Mouse (Mus musculus) hindbrain, embryonic 15.5 days (tissue): ENCODE measurements around the gene Ciao2a. TPM values are rescaled to one million over a fixed set of nuclear protein-coding genes. Genes with fewer than 3 reads are reported as not detected.

ENCODE experiments used
- polyA plus RNA-seq: library from polyadenylated mRNA; unstranded; fragments of >200 nt; fragmentation: Nextera tagmentation; extraction: Ambion mirVana; gene quantifications from 2 replicates; pipeline ENCODE4 v1.2.1, GENCODE M21; 2015

Ciao2a gene
- polyA plus RNA-seq, 1 experiment from 2014 or later = 68.5 TPM

Other genes with a start within 250 kb of the Ciao2a start
- gene Pclaf, start 236.4 kb upstream of the Ciao2a start, polyA plus RNA-seq = 30.0 and 34.9 TPM in 2 replicates
- 29.6 and 31.6 TPM in 2 replicates for gene Trip4, start 217.8 kb upstream of the Ciao2a start, polyA plus RNA-seq
- gene Csnk1g1, start 217.7 kb upstream of the Ciao2a start, polyA plus RNA-seq = 22.4 and 22.9 TPM in 2 replicates
- gene Ppib, start 66.4 kb upstream of the Ciao2a start, polyA plus RNA-seq = 346 and 359 TPM in 2 replicates
- 9.1 and 11.6 TPM in 2 replicates for gene Snx22, start 56.9 kb upstream of the Ciao2a start, polyA plus RNA-seq
- 76.7 and 76.9 TPM in 2 replicates for gene Snx1, start within 50 bp of the Ciao2a start, polyA plus RNA-seq
- 0.65 and 0.67 TPM in 2 replicates for gene Dapk2, start 31.6 kb downstream of the Ciao2a start, polyA plus RNA-seq
- 42.6 and 44.1 TPM in 2 replicates for gene Herc1, start 223.8 kb downstream of the Ciao2a start, polyA plus RNA-seq